Mouse (Mus musculus): Measurements from ENCODE around the gene Ptprq.
A peak's percentile ranks its signal among the peaks of the same experiment; 100 is the strongest.

The Ptprq gene

GRCm38 (mm10) chr10:107719806-107720205 is at the start of gene Ptprq:
Ptprq (minus strand) TSS chr10:107720051.
- ATAC-seq (ENCODE audit: low TSS enrichment) = no peak

- ATAC-seq (ENCODE audit: low TSS enrichment) = no peak
Measured at GRCm38 (mm10) chr10:107759624-107760023, 39.8 kb upstream of the Ptprq start.

- no peak for ATAC-seq (ENCODE audit: low TSS enrichment)
Measured at GRCm38 (mm10) chr10:107753471-107753870, 33.6 kb upstream of the Ptprq start.

GRCm38 (mm10) chr10:107752351-107753143 is 32.7 kb upstream of the Ptprq start:
- ATAC-seq (ENCODE audit: low TSS enrichment) = peak; percentile 97

- ATAC-seq (ENCODE audit: low TSS enrichment) = peak; percentile 48
Measured at GRCm38 (mm10) chr10:107751944-107752343, 32.1 kb upstream of the Ptprq start.

- ATAC-seq (ENCODE audit: low TSS enrichment) = peak; percentile 43; the same call in 1 of the 2 replicates
Measured at GRCm38 (mm10) chr10:107747566-107747965, 27.7 kb upstream of the Ptprq start.

- ATAC-seq (ENCODE audit: low TSS enrichment) = 0 out of 2 replicates have a peak, but pooled peaks have one; percentile 41
Measured at GRCm38 (mm10) chr10:107746717-107747116, 26.9 kb upstream of the Ptprq start.

GRCm38 (mm10) chr10:107739815-107740214 is 20.0 kb upstream of the Ptprq start:
- no peak for ATAC-seq (ENCODE audit: low TSS enrichment)

GRCm38 (mm10) chr10:107737743-107738142 is 17.9 kb upstream of the Ptprq start:
- ATAC-seq (ENCODE audit: low TSS enrichment) = peak; percentile 91

- ATAC-seq (ENCODE audit: low TSS enrichment) = peak; percentile 39; the same call in 1 of the 2 replicates
Measured at GRCm38 (mm10) chr10:107735448-107735847, 15.6 kb upstream of the Ptprq start.

- no peak for ATAC-seq (ENCODE audit: low TSS enrichment)
Measured at GRCm38 (mm10) chr10:107734327-107734726, 14.5 kb upstream of the Ptprq start.

- ATAC-seq (ENCODE audit: low TSS enrichment) = no peak
Measured at GRCm38 (mm10) chr10:107725631-107726030, 5.8 kb upstream of the Ptprq start.

GRCm38 (mm10) chr10:107704443-107704842 is 15.4 kb downstream of the Ptprq start:
- 0 out of 2 replicates have a peak, but pooled peaks have one; percentile 70 for ATAC-seq (ENCODE audit: low TSS enrichment)

- ATAC-seq (ENCODE audit: low TSS enrichment) = no peak
Measured at GRCm38 (mm10) chr10:107700944-107701343, 18.9 kb downstream of the Ptprq start.

GRCm38 (mm10) chr10:107698716-107699115 is 21.1 kb downstream of the Ptprq start:
- no peak for ATAC-seq (ENCODE audit: low TSS enrichment)

- no peak for ATAC-seq (ENCODE audit: low TSS enrichment)
Measured at GRCm38 (mm10) chr10:107697177-107697576, 22.7 kb downstream of the Ptprq start.

- ATAC-seq (ENCODE audit: low TSS enrichment) = no peak
Measured at GRCm38 (mm10) chr10:107687382-107687781, 32.5 kb downstream of the Ptprq start.

- no peak for ATAC-seq (ENCODE audit: low TSS enrichment)
Measured at GRCm38 (mm10) chr10:107675994-107676393, 43.9 kb downstream of the Ptprq start.

GRCm38 (mm10) chr10:107668374-107669094 is 51.3 kb downstream of the Ptprq start:
- ATAC-seq (ENCODE audit: low TSS enrichment) = no peak

- no peak for ATAC-seq (ENCODE audit: low TSS enrichment)
Measured at GRCm38 (mm10) chr10:107662372-107663065, 57.3 kb downstream of the Ptprq start.

- no peak for ATAC-seq (ENCODE audit: low TSS enrichment)
Measured at GRCm38 (mm10) chr10:107661970-107662369, 57.9 kb downstream of the Ptprq start.

- ATAC-seq (ENCODE audit: low TSS enrichment) = no peak
Measured at GRCm38 (mm10) chr10:107659141-107659540, 60.7 kb downstream of the Ptprq start.
